Mouse (Mus musculus): Measurements from ENCODE around the gene Dapk3. TPM values are rescaled to one million over a fixed set of nuclear protein-coding genes. Genes with fewer than 3 reads are reported as not detected.

Gene Dapk3
- polyA plus RNA-seq, 1 experiment from 2014 or later, result 58.8 TPM

GRCm38 (mm10) chr10:81200141-81200540 is 17.3 kb downstream of the Dapk3 start:
- Histone ChIP-seq H3K27ac (ENCODE audit: low read depth) (no peak overlapping the region), H3K9ac (ENCODE audit: low read length) (no peak overlapping the region), H3K27me3 (replicated peaks; ENCODE audit: control insufficient read depth, insufficient read depth, low read length) (peaks cover 15% of the 10 kb centered on the region), H3K36me3 (ENCODE audit: control insufficient read depth, insufficient read depth, low read length) (no peaks in the 10 kb centered on the region), H3K9me3 (ENCODE audit: control insufficient read depth, low read length) (no peaks in the 10 kb centered on the region), H3K4me2 (ENCODE audit: low read length) (no peak overlapping the region), H3K4me3 (ENCODE audit: low read depth, low read length) (no peak overlapping the region), H3K4me1 (replicated peaks; ENCODE audit: control insufficient read depth, insufficient read depth, low read length) (no peaks in the 10 kb centered on the region)
- no peak for DNase-seq (ENCODE audit: low spot score)
- WGBS, result 81% methylated on average over 13 of the region's 13 CpGs
- no peak for ATAC-seq (replicated peaks; ENCODE audit: low FRiP score, low TSS enrichment, low read depth)

- Histone ChIP-seq H3K36me3 (ENCODE audit: control insufficient read depth, insufficient read depth, low read length) (no peaks in the 10 kb centered on the region), H3K9ac (ENCODE audit: low read length) (no peak overlapping the region), H3K27me3 (replicated peaks; ENCODE audit: control insufficient read depth, insufficient read depth, low read length) (peaks cover 10% of the 10 kb centered on the region), H3K9me3 (ENCODE audit: control insufficient read depth, low read length) (no peaks in the 10 kb centered on the region), H3K4me1 (replicated peaks; ENCODE audit: control insufficient read depth, insufficient read depth, low read length) (no peaks in the 10 kb centered on the region), H3K27ac (ENCODE audit: low read depth) (no peak overlapping the region), H3K4me2 (ENCODE audit: low read length) (no peak overlapping the region), H3K4me3 (ENCODE audit: low read depth, low read length) (no peak overlapping the region)
- no peak for ATAC-seq (replicated peaks; ENCODE audit: low FRiP score, low TSS enrichment, low read depth)
- WGBS, result 76% methylated on average over 20 of the region's 20 CpGs
- DNase-seq (ENCODE audit: low spot score), result no peak
Observed at GRCm38 (mm10) chr10:81200605-81201287, 17.9 kb downstream of the Dapk3 start.

- Histone ChIP-seq H3K36me3 (ENCODE audit: control insufficient read depth, insufficient read depth, low read length) (no peaks in the 10 kb centered on the region), H3K9me3 (ENCODE audit: control insufficient read depth, low read length) (no peaks in the 10 kb centered on the region), H3K4me3 (ENCODE audit: low read depth, low read length) (no peak within 1 kb of the TSS), H3K27me3 (replicated peaks; ENCODE audit: control insufficient read depth, insufficient read depth, low read length) (peaks cover 1% of the 10 kb centered on the region; the same call in 1 of the 2 replicates), H3K4me1 (replicated peaks; ENCODE audit: control insufficient read depth, insufficient read depth, low read length) (no peaks in the 10 kb centered on the region), H3K9ac (ENCODE audit: low read length) (no peak within 1 kb of the TSS), H3K4me2 (ENCODE audit: low read length) (no peak within 1 kb of the TSS), H3K27ac (ENCODE audit: low read depth) (no peak within 1 kb of the TSS)
- DNase-seq (ENCODE audit: low spot score) (no peak), ATAC-seq (replicated peaks; ENCODE audit: low FRiP score, low TSS enrichment, low read depth) (no peak)
- WGBS, result 68% methylated on average over 13 of the region's 13 CpGs
Observed at GRCm38 (mm10) chr10:81201807-81202758, 19.3 kb downstream of the Dapk3 start, which contains the start of gene Nmrk2. Gene Nmrk2 (minus strand): TSS chr10:81202051.

GRCm38 (mm10) chr10:81202978-81203720 is 20.3 kb downstream of the Dapk3 start:
- no peak overlapping the region for H3K4me2 ChIP-seq (ENCODE audit: low read length)
- H3K9ac ChIP-seq (ENCODE audit: low read length), result no peak overlapping the region
- no peak overlapping the region for H3K4me3 ChIP-seq (ENCODE audit: low read depth, low read length)
- 55% methylated on average over 8 of the region's 8 CpGs for WGBS
- no peak overlapping the region for H3K27ac ChIP-seq (ENCODE audit: low read depth)
- no peaks in the 10 kb centered on the region for H3K36me3 ChIP-seq (ENCODE audit: control insufficient read depth, insufficient read depth, low read length)
- no peaks in the 10 kb centered on the region for H3K27me3 ChIP-seq (replicated peaks; ENCODE audit: control insufficient read depth, insufficient read depth, low read length)
- no peaks in the 10 kb centered on the region for H3K9me3 ChIP-seq (ENCODE audit: control insufficient read depth, low read length)
- no peaks in the 10 kb centered on the region for H3K4me1 ChIP-seq (replicated peaks; ENCODE audit: control insufficient read depth, insufficient read depth, low read length)
- DNase-seq (ENCODE audit: low spot score) (no peak), ATAC-seq (replicated peaks; ENCODE audit: low FRiP score, low TSS enrichment, low read depth) (peak; percentile 47; the same call in 1 of the 2 replicates)

GRCm38 (mm10) chr10:81204137-81204536 is 21.3 kb downstream of the Dapk3 start:
- H3K4me1 ChIP-seq (replicated peaks; ENCODE audit: control insufficient read depth, insufficient read depth, low read length), result no peaks in the 10 kb centered on the region
- DNase-seq (ENCODE audit: low spot score), result no peak
- no peaks in the 10 kb centered on the region for H3K9me3 ChIP-seq (ENCODE audit: control insufficient read depth, low read length)
- no peak overlapping the region for H3K4me3 ChIP-seq (ENCODE audit: low read depth, low read length)
- ATAC-seq (replicated peaks; ENCODE audit: low FRiP score, low TSS enrichment, low read depth), result no peak
- H3K36me3 ChIP-seq (ENCODE audit: control insufficient read depth, insufficient read depth, low read length), result no peaks in the 10 kb centered on the region
- H3K27me3 ChIP-seq (replicated peaks; ENCODE audit: control insufficient read depth, insufficient read depth, low read length), result no peaks in the 10 kb centered on the region
- no peak overlapping the region for H3K9ac ChIP-seq (ENCODE audit: low read length)
- no peak overlapping the region for H3K27ac ChIP-seq (ENCODE audit: low read depth)
- 66% methylated on average over 4 of the region's 4 CpGs for WGBS
- H3K4me2 ChIP-seq (ENCODE audit: low read length), result no peak overlapping the region

- no peak for DNase-seq (ENCODE audit: low spot score)
- H3K4me1 ChIP-seq (replicated peaks; ENCODE audit: control insufficient read depth, insufficient read depth, low read length), result no peaks in the 10 kb centered on the region
- 93% methylated on average over 5 of the region's 5 CpGs for WGBS
- no peaks in the 10 kb centered on the region for H3K9me3 ChIP-seq (ENCODE audit: control insufficient read depth, low read length)
- no peak for ATAC-seq (replicated peaks; ENCODE audit: low FRiP score, low TSS enrichment, low read depth)
- H3K9ac ChIP-seq (ENCODE audit: low read length), result no peak overlapping the region
- H3K27me3 ChIP-seq (replicated peaks; ENCODE audit: control insufficient read depth, insufficient read depth, low read length), result no peaks in the 10 kb centered on the region
- H3K36me3 ChIP-seq (ENCODE audit: control insufficient read depth, insufficient read depth, low read length), result no peaks in the 10 kb centered on the region
- H3K27ac ChIP-seq (ENCODE audit: low read depth), result no peak overlapping the region
- no peak overlapping the region for H3K4me3 ChIP-seq (ENCODE audit: low read depth, low read length)
- no peak overlapping the region for H3K4me2 ChIP-seq (ENCODE audit: low read length)
Observed at GRCm38 (mm10) chr10:81210154-81210553, 27.3 kb downstream of the Dapk3 start.

- no peaks in the 10 kb centered on the region for H3K4me1 ChIP-seq (replicated peaks; ENCODE audit: control insufficient read depth, insufficient read depth, low read length)
- DNase-seq (ENCODE audit: low spot score) (no peak), ATAC-seq (replicated peaks; ENCODE audit: low FRiP score, low TSS enrichment, low read depth) (no peak)
- H3K27ac ChIP-seq (ENCODE audit: low read depth), result no peak overlapping the region
- H3K9me3 ChIP-seq (ENCODE audit: control insufficient read depth, low read length), result no peaks in the 10 kb centered on the region
- no peak overlapping the region for H3K9ac ChIP-seq (ENCODE audit: low read length)
- H3K4me3 ChIP-seq (ENCODE audit: low read depth, low read length), result no peak overlapping the region
- no peaks in the 10 kb centered on the region for H3K27me3 ChIP-seq (replicated peaks; ENCODE audit: control insufficient read depth, insufficient read depth, low read length)
- H3K36me3 ChIP-seq (ENCODE audit: control insufficient read depth, insufficient read depth, low read length), result no peaks in the 10 kb centered on the region
- 84% methylated on average over 6 of the region's 6 CpGs for WGBS
- no peak overlapping the region for H3K4me2 ChIP-seq (ENCODE audit: low read length)
Observed at GRCm38 (mm10) chr10:81216260-81216659, 33.5 kb downstream of the Dapk3 start.

GRCm38 (mm10) chr10:81216810-81217209 is 34.0 kb downstream of the Dapk3 start:
- no peak for ATAC-seq (replicated peaks; ENCODE audit: low FRiP score, low TSS enrichment, low read depth)
- no peak overlapping the region for H3K4me2 ChIP-seq (ENCODE audit: low read length)

More at GRCm38 (mm10) chr10:81216810-81217209, 34.0 kb downstream of the Dapk3 start:
- no peaks in the 10 kb centered on the region for H3K36me3 ChIP-seq (ENCODE audit: control insufficient read depth, insufficient read depth, low read length)
- H3K4me3 ChIP-seq (ENCODE audit: low read depth, low read length), result no peak overlapping the region
- H3K9ac ChIP-seq (ENCODE audit: low read length), result no peak overlapping the region
- H3K9me3 ChIP-seq (ENCODE audit: control insufficient read depth, low read length), result no peaks in the 10 kb centered on the region
- DNase-seq (ENCODE audit: low spot score), result no peak
- H3K27me3 ChIP-seq (replicated peaks; ENCODE audit: control insufficient read depth, insufficient read depth, low read length), result no peaks in the 10 kb centered on the region
- 87% methylated on average over 6 of the region's 6 CpGs for WGBS
- H3K4me1 ChIP-seq (replicated peaks; ENCODE audit: control insufficient read depth, insufficient read depth, low read length), result no peaks in the 10 kb centered on the region
- no peak overlapping the region for H3K27ac ChIP-seq (ENCODE audit: low read depth)

All from intestine, embryonic 14.5 days (tissue).